Mouse (Mus musculus): ENCODE data around the gene Bcor. TPM values are rescaled to one million over a fixed set of nuclear protein-coding genes. Genes with fewer than 3 reads are reported as not detected.

The Bcor gene
- polyA plus RNA-seq, 1 experiment from 2014 or later = 4.2 TPM

GRCm38 (mm10) chrX:12128165-12129083 is 31.7 kb downstream of the Bcor start:
- peak overlapping the region; percentile 40 for H3K9ac ChIP-seq (ENCODE audit: low read depth, low read length)
- peak overlapping the region; percentile 57; the same call in 1 of the 2 replicates for H3K27ac ChIP-seq (ENCODE audit: low read depth, low read length)
- peak overlapping the region; percentile 52 for H3K4me3 ChIP-seq (ENCODE audit: low read depth, low read length)
- peak; percentile 53 for ATAC-seq
- no peak for TF ChIP-seq CTCF (IDR thresholded peaks at IDR 0.05; ENCODE audit: low read depth)
- H3K4me1 ChIP-seq (replicated peaks; ENCODE audit: control insufficient read depth, insufficient read depth, low read length) = no peaks in the 10 kb centered on the region
- H3K9me3 ChIP-seq (ENCODE audit: control insufficient read depth) = no peaks in the 10 kb centered on the region
- 4% methylated on average over 54 of the region's 72 CpGs for WGBS
- H3K4me2 ChIP-seq (replicated peaks; ENCODE audit: low read depth) = peak overlapping the region; percentile 86
- no peaks in the 10 kb centered on the region; the same call in 1 of the 2 replicates for H3K27me3 ChIP-seq (replicated peaks; ENCODE audit: control insufficient read depth, insufficient read depth, low read length)
- no peaks in the 10 kb centered on the region for H3K36me3 ChIP-seq (ENCODE audit: control insufficient read depth, insufficient read depth)

- WGBS = 2% methylated on average over 37 of the region's 37 CpGs
- TF ChIP-seq CTCF (IDR thresholded peaks at IDR 0.05; ENCODE audit: low read depth) = no peak
- Histone ChIP-seq H3K36me3 (ENCODE audit: control insufficient read depth, insufficient read depth) (no peaks in the 10 kb centered on the region), H3K4me3 (ENCODE audit: low read depth, low read length) (peak overlapping the region; percentile 52), H3K4me2 (replicated peaks; ENCODE audit: low read depth) (peak overlapping the region; percentile 86), H3K27ac (ENCODE audit: low read depth, low read length) (peak overlapping the region; percentile 57; the same call in 1 of the 2 replicates), H3K4me1 (replicated peaks; ENCODE audit: control insufficient read depth, insufficient read depth, low read length) (no peaks in the 10 kb centered on the region), H3K9ac (ENCODE audit: low read depth, low read length) (peak overlapping the region; percentile 40), H3K27me3 (replicated peaks; ENCODE audit: control insufficient read depth, insufficient read depth, low read length) (no peaks in the 10 kb centered on the region; the same call in 1 of the 2 replicates), H3K9me3 (ENCODE audit: control insufficient read depth) (no peaks in the 10 kb centered on the region)
- no peak for ATAC-seq
Observed at GRCm38 (mm10) chrX:12127799-12128164, 32.4 kb downstream of the Bcor start.

GRCm38 (mm10) chrX:12127106-12127670 is 33.0 kb downstream of the Bcor start:
- Histone ChIP-seq H3K4me1 (replicated peaks; ENCODE audit: control insufficient read depth, insufficient read depth, low read length) (no peaks in the 10 kb centered on the region), H3K9ac (ENCODE audit: low read depth, low read length) (0 out of 2 replicates have a peak overlapping the region, but pooled peaks have one; percentile 40), H3K36me3 (ENCODE audit: control insufficient read depth, insufficient read depth) (no peaks in the 10 kb centered on the region), H3K9me3 (ENCODE audit: control insufficient read depth) (no peaks in the 10 kb centered on the region), H3K27ac (ENCODE audit: low read depth, low read length) (no peak overlapping the region), H3K4me2 (replicated peaks; ENCODE audit: low read depth) (peak overlapping the region; percentile 86), H3K4me3 (ENCODE audit: low read depth, low read length) (peak overlapping the region; percentile 52), H3K27me3 (replicated peaks; ENCODE audit: control insufficient read depth, insufficient read depth, low read length) (no peaks in the 10 kb centered on the region; the same call in 1 of the 2 replicates)
- no peak for ATAC-seq
- 8% methylated on average over 23 of the region's 24 CpGs for WGBS
- no peak for TF ChIP-seq CTCF (IDR thresholded peaks at IDR 0.05; ENCODE audit: low read depth)

GRCm38 (mm10) chrX:12126408-12127105 is 33.6 kb downstream of the Bcor start:
- Histone ChIP-seq H3K27me3 (replicated peaks; ENCODE audit: control insufficient read depth, insufficient read depth, low read length) (no peaks in the 10 kb centered on the region; the same call in 1 of the 2 replicates), H3K4me2 (replicated peaks; ENCODE audit: low read depth) (peak overlapping the region; percentile 86), H3K4me1 (replicated peaks; ENCODE audit: control insufficient read depth, insufficient read depth, low read length) (no peaks in the 10 kb centered on the region), H3K9me3 (ENCODE audit: control insufficient read depth) (no peaks in the 10 kb centered on the region), H3K36me3 (ENCODE audit: control insufficient read depth, insufficient read depth) (no peaks in the 10 kb centered on the region), H3K27ac (ENCODE audit: low read depth, low read length) (no peak overlapping the region), H3K4me3 (ENCODE audit: low read depth, low read length) (peak overlapping the region; percentile 52), H3K9ac (ENCODE audit: low read depth, low read length) (no peak overlapping the region)
- WGBS = 31% methylated on average over 22 of the region's 22 CpGs
- ATAC-seq = no peak
- no peak for TF ChIP-seq CTCF (IDR thresholded peaks at IDR 0.05; ENCODE audit: low read depth)

GRCm38 (mm10) chrX:12124571-12124970 is 35.6 kb downstream of the Bcor start:
- WGBS = 29% methylated on average over 3 of the region's 3 CpGs
- Histone ChIP-seq H3K27me3 (replicated peaks; ENCODE audit: control insufficient read depth, insufficient read depth, low read length) (no peaks in the 10 kb centered on the region; the same call in 1 of the 2 replicates), H3K9me3 (ENCODE audit: control insufficient read depth) (no peaks in the 10 kb centered on the region), H3K27ac (ENCODE audit: low read depth, low read length) (no peak overlapping the region), H3K4me2 (replicated peaks; ENCODE audit: low read depth) (no peak overlapping the region), H3K4me3 (ENCODE audit: low read depth, low read length) (no peak overlapping the region), H3K36me3 (ENCODE audit: control insufficient read depth, insufficient read depth) (no peaks in the 10 kb centered on the region), H3K4me1 (replicated peaks; ENCODE audit: control insufficient read depth, insufficient read depth, low read length) (no peaks in the 10 kb centered on the region), H3K9ac (ENCODE audit: low read depth, low read length) (no peak overlapping the region)
- no peak for ATAC-seq
- no peak for TF ChIP-seq CTCF (IDR thresholded peaks at IDR 0.05; ENCODE audit: low read depth)

- TF ChIP-seq CTCF (IDR thresholded peaks at IDR 0.05; ENCODE audit: low read depth) = no peak
Observed at GRCm38 (mm10) chrX:12123687-12124087, 36.5 kb downstream of the Bcor start.

More at GRCm38 (mm10) chrX:12123687-12124087, 36.5 kb downstream of the Bcor start:
- no peak overlapping the region for H3K27ac ChIP-seq (ENCODE audit: low read depth, low read length)
- no peak overlapping the region for H3K4me3 ChIP-seq (ENCODE audit: low read depth, low read length)
- H3K4me2 ChIP-seq (replicated peaks; ENCODE audit: low read depth) = no peak overlapping the region
- H3K27me3 ChIP-seq (replicated peaks; ENCODE audit: control insufficient read depth, insufficient read depth, low read length) = no peaks in the 10 kb centered on the region; the same call in 1 of the 2 replicates
- WGBS = 22% methylated on average over 6 of the region's 6 CpGs
- no peaks in the 10 kb centered on the region for H3K9me3 ChIP-seq (ENCODE audit: control insufficient read depth)
- no peak for ATAC-seq
- H3K9ac ChIP-seq (ENCODE audit: low read depth, low read length) = no peak overlapping the region
- H3K4me1 ChIP-seq (replicated peaks; ENCODE audit: control insufficient read depth, insufficient read depth, low read length) = no peaks in the 10 kb centered on the region
- H3K36me3 ChIP-seq (ENCODE audit: control insufficient read depth, insufficient read depth) = no peaks in the 10 kb centered on the region

Data from intestine, postnatal 0 days (tissue).